Mouse (Mus musculus): ENCODE measurements around the gene Fuk. TPM values are rescaled to one million over a fixed set of nuclear protein-coding genes. Genes with fewer than 3 reads are reported as not detected.
"Not testable (repeated sequence)": the region's sequence is repeated elsewhere in the genome, so short reads cannot be mapped to it uniquely, and the experiment has no call there.

Gene Fuk
- polyA plus RNA-seq, 1 experiment: 12.9 TPM

- H3K36me3 ChIP-seq (ENCODE audit: control insufficient read depth, insufficient read depth, low read length): peaks cover 36% of the 10 kb centered on the region
These were observed 15.7 kb downstream of the Fuk start for GRCm38 (mm10) chr8:110886634-110887033.

GRCm38 (mm10) chr8:110883824-110884223 lies 18.5 kb downstream of the Fuk start:
- H3K27ac ChIP-seq (ENCODE audit: insufficient read depth, low read length): no peak overlapping the region
- 86% methylated on average over 18 of the region's 18 CpGs for WGBS
- H3K4me1 ChIP-seq (ENCODE audit: control insufficient read depth, insufficient read depth, insufficient read length): no peaks in the 10 kb centered on the region
- H3K36me3 ChIP-seq (ENCODE audit: control insufficient read depth, insufficient read depth, low read length): peaks cover 48% of the 10 kb centered on the region
- DNase-seq (ENCODE audit: low read depth in 1 of 2, low spot score in 2 of 2): no peak
- H3K27me3 ChIP-seq (ENCODE audit: control insufficient read depth, insufficient read depth, low read length): no peaks in the 10 kb centered on the region
- TF ChIP-seq POLR2A (IDR thresholded peaks at IDR 0.05; ENCODE audit: low read depth, low read length): no peak
- H3K4me3 ChIP-seq (ENCODE audit: extremely low read depth, insufficient read depth, insufficient read length): no peak overlapping the region

More at GRCm38 (mm10) chr8:110886634-110887033, 15.7 kb downstream of the Fuk start:
- TF ChIP-seq CTCF (IDR thresholded peaks at IDR 0.05; ENCODE audit: extremely low read depth, insufficient read depth, insufficient read length, insufficient replicate concordance): no peak
- TF ChIP-seq POLR2A (IDR thresholded peaks at IDR 0.05; ENCODE audit: low read depth, low read length): no peak
- no peak for DNase-seq (ENCODE audit: low read depth in 1 of 2, low spot score in 2 of 2)
- Histone ChIP-seq H3K4me3 (ENCODE audit: extremely low read depth, insufficient read depth, insufficient read length) (no peak overlapping the region), H3K4me1 (ENCODE audit: control insufficient read depth, insufficient read depth, insufficient read length) (no peaks in the 10 kb centered on the region), H3K27ac (ENCODE audit: insufficient read depth, low read length) (no peak overlapping the region), H3K27me3 (ENCODE audit: control insufficient read depth, insufficient read depth, low read length) (no peaks in the 10 kb centered on the region)
- 93% methylated on average over 3 of the region's 3 CpGs for WGBS

- H3K4me1 ChIP-seq (ENCODE audit: control insufficient read depth, insufficient read depth, insufficient read length): no peaks in the 10 kb centered on the region
- H3K36me3 ChIP-seq (ENCODE audit: control insufficient read depth, insufficient read depth, low read length): peaks cover 47% of the 10 kb centered on the region
- H3K27me3 ChIP-seq (ENCODE audit: control insufficient read depth, insufficient read depth, low read length): no peaks in the 10 kb centered on the region
- TF ChIP-seq CTCF (IDR thresholded peaks at IDR 0.05; ENCODE audit: extremely low read depth, insufficient read depth, insufficient read length, insufficient replicate concordance) (no peak), POLR2A (IDR thresholded peaks at IDR 0.05; ENCODE audit: low read depth, low read length) (no peak)
- no peak overlapping the region for H3K27ac ChIP-seq (ENCODE audit: insufficient read depth, low read length)
- WGBS: 97% methylated on average over 10 of the region's 10 CpGs
- no peak overlapping the region for H3K4me3 ChIP-seq (ENCODE audit: extremely low read depth, insufficient read depth, insufficient read length)
- no peak for DNase-seq (ENCODE audit: low read depth in 1 of 2, low spot score in 2 of 2)
These were observed 20.5 kb downstream of the Fuk start for GRCm38 (mm10) chr8:110881741-110882310.

DNA sequence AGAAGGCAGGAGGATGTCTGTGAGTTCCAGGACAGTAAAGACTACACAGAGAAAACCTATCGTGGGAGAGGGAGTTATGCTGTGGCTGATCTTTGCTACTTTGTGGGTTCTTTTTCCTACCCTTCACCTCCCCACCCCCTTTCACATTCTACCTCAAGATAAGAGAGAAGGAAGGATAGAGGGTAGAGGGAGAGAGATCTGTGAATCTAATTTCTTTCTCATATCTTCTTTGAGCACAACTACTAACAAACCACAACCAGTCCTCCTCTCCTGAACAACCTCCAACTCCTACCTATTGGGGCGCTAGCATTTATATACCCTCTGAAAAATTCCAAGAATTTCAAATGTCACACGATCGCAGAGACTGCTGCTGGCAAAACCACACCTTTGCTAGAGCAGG lies 24.4 kb downstream of the Fuk start:
- WGBS: 66% methylated on average over 4 of the region's 4 CpGs
- TF ChIP-seq CTCF (IDR thresholded peaks at IDR 0.05; ENCODE audit: extremely low read depth, insufficient read depth, insufficient read length, insufficient replicate concordance) (no peak), POLR2A (IDR thresholded peaks at IDR 0.05; ENCODE audit: low read depth, low read length) (no peak)
- Histone ChIP-seq H3K4me3 (ENCODE audit: extremely low read depth, insufficient read depth, insufficient read length) (no peak overlapping the region), H3K36me3 (ENCODE audit: control insufficient read depth, insufficient read depth, low read length) (peaks cover 53% of the 10 kb centered on the region), H3K27me3 (ENCODE audit: control insufficient read depth, insufficient read depth, low read length) (no peaks in the 10 kb centered on the region), H3K27ac (ENCODE audit: insufficient read depth, low read length) (no peak overlapping the region), H3K4me1 (ENCODE audit: control insufficient read depth, insufficient read depth, insufficient read length) (no peaks in the 10 kb centered on the region)
- no peak for DNase-seq (ENCODE audit: low read depth in 1 of 2, low spot score in 2 of 2)

GRCm38 (mm10) chr8:110870501-110870900 lies 31.8 kb downstream of the Fuk start:
- H3K4me1 ChIP-seq (ENCODE audit: control insufficient read depth, insufficient read depth, insufficient read length): no peaks in the 10 kb centered on the region
- no peak for DNase-seq (ENCODE audit: low read depth in 1 of 2, low spot score in 2 of 2)
- no peak overlapping the region for H3K27ac ChIP-seq (ENCODE audit: insufficient read depth, low read length)
- peaks cover 35% of the 10 kb centered on the region for H3K36me3 ChIP-seq (ENCODE audit: control insufficient read depth, insufficient read depth, low read length)
- no peak overlapping the region for H3K4me3 ChIP-seq (ENCODE audit: extremely low read depth, insufficient read depth, insufficient read length)
- 97% methylated on average over 2 of the region's 2 CpGs for WGBS
- TF ChIP-seq CTCF (IDR thresholded peaks at IDR 0.05; ENCODE audit: extremely low read depth, insufficient read depth, insufficient read length, insufficient replicate concordance) (no peak), POLR2A (IDR thresholded peaks at IDR 0.05; ENCODE audit: low read depth, low read length) (no peak)
- H3K27me3 ChIP-seq (ENCODE audit: control insufficient read depth, insufficient read depth, low read length): no peaks in the 10 kb centered on the region

DNA sequence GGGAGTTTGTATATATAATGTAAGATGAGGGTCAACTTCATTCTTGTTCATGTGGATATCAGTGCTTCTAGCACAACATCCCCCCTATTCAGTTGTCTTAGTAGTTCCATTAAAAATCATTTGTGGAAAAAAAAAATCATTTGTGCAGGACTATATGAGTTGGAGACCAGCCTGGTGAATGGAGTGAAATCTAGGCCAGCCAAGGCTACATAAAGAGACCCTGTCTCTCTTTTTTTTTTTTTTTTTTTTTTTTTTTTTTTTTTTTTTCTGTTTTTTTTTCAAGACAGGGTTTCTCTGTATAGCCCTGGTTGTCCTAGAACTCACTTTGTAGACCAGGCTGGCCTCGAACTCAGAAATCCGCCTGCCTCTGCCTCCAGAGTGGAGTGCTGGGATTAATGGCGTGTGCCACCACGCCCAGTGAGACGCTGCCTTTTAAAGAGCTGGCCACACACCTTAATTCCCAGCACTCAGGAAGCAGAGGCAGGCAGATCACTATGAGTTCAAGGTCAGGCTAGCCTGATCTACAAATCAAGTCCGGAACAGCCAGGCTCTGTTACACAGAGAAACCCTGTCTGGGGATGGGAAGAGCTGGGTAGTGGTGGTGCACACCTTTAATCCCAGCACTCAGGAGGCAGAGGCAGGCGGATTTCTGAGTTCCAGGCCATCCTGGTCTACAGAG lies 40.8 kb downstream of the Fuk start:
- not testable (repeated sequence) for DNase-seq (ENCODE audit: low read depth in 1 of 2, low spot score in 2 of 2); H3K4me1 ChIP-seq (ENCODE audit: control insufficient read depth, insufficient read depth, insufficient read length); H3K4me3 ChIP-seq (ENCODE audit: extremely low read depth, insufficient read depth, insufficient read length); H3K27me3 ChIP-seq (ENCODE audit: control insufficient read depth, insufficient read depth, low read length); H3K27ac ChIP-seq (ENCODE audit: insufficient read depth, low read length)
- peaks cover 39% of the 10 kb centered on the region for H3K36me3 ChIP-seq (ENCODE audit: control insufficient read depth, insufficient read depth, low read length)
- 96% methylated on average over 7 of the region's 7 CpGs for WGBS

DNA sequence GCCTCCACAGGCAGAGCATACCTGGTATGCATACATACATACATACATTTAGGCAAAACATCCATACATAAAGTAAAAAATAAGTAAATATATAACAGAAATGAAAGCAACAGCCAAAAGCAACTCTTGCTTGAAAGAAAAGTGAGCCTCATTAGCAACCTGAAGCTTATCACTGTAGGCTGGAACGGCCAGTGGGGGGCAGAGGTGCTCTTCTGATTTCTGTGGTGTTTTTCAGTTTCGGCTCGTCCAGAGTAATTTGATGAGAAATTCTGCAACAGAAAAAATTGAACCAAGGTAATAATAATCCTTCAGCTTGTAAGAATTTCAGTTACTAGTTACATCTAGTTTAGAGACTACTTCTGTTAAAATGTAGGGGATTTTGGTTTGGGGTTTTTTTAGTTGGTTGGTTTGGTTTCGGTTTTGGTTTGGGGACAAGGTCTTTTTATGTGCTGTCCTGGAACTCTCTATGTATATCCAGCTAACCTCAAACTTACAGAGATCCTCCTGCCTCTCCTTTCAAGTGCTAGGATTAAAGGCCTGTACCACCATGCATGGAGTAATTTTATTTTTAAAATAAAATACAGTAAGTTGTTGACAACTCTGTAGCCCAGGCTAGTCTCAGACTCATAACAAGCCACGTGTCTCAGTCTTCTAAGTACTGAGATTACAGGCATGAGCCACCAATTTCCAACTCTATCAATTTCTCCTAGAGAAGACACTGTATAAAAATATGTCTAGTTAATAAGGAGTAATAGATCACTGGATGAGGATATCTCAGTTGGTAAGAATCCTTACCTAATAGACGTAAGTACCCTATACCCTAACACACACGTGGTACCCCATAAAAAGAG lies 42.4 kb downstream of the Fuk start:
- Histone ChIP-seq H3K36me3 (ENCODE audit: control insufficient read depth, insufficient read depth, low read length) (peaks cover 37% of the 10 kb centered on the region), H3K27ac (ENCODE audit: insufficient read depth, low read length) (no peak overlapping the region), H3K4me1 (ENCODE audit: control insufficient read depth, insufficient read depth, insufficient read length) (no peaks in the 10 kb centered on the region), H3K4me3 (ENCODE audit: extremely low read depth, insufficient read depth, insufficient read length) (no peak overlapping the region), H3K27me3 (ENCODE audit: control insufficient read depth, insufficient read depth, low read length) (no peaks in the 10 kb centered on the region)
- peak; percentile 14 to 35 for DNase-seq (ENCODE audit: low read depth in 1 of 2, low spot score in 2 of 2)
- WGBS: 42% methylated on average over 7 of the region's 7 CpGs
- no peak for TF ChIP-seq POLR2A (IDR thresholded peaks at IDR 0.05; ENCODE audit: low read depth, low read length)
- TF ChIP-seq CTCF (IDR thresholded peaks at IDR 0.05; ENCODE audit: extremely low read depth, insufficient read depth, insufficient read length, insufficient replicate concordance): peak; percentile 49; the same call in 1 of the 2 replicates

All from spleen, adult 2 months (tissue).